Mouse (Mus musculus) macrophage (primary cell): ENCODE measurements around the gene Gm11541. TPM values are rescaled to one million over a fixed set of nuclear protein-coding genes. Genes with fewer than 3 reads are reported as not detected.

Source experiments
- H3K27ac ChIP-seq: fragments of 350-480 bp; formaldehyde crosslinking; 2 replicates; pipeline ENCODE4 v1.9.0; 2021
- H3K36me3 ChIP-seq: fragments of 350-480 bp; formaldehyde crosslinking; 2 replicates; pipeline ENCODE4 v1.9.0; 2021; ENCODE audit errors: inconsistent target
- H3K4me3 ChIP-seq: fragments of 350-480 bp; formaldehyde crosslinking; 2 replicates; pipeline ENCODE4 v1.9.0; 2021; ENCODE audit errors: inconsistent target
- H3K79me2 ChIP-seq: fragments of 350-480 bp; formaldehyde crosslinking; 2 replicates; pipeline ENCODE4 v1.9.0; 2021; ENCODE audit errors: inconsistent target
- WGBS: methylation state at CpG from one replicate; pipeline ENCODE4 v1.1.7; 2026; ENCODE audit warnings: inconsistent platforms; ENCODE audit not compliant: missing documents; 5-methylcytosine and 5-hydroxymethylcytosine counted together
- polyA plus RNA-seq: library from polyadenylated mRNA; stranded (reverse); fragments of 250-400 nt; gene quantifications from 3 replicates; pipeline ENCODE4 v1.2.4, GENCODE M21; 2018; ENCODE audit warnings: inconsistent platforms
- total RNA-seq, 78 experiments: library from RNA; depleted of rRNA; stranded (reverse); fragments of 250-400 nt; gene quantifications; 1 replicate in 9 of 78; 2 replicates in 24 of 78; 3 replicates in 43 of 78; 4 replicates in 2 of 78; pipeline ENCODE4 v1.2.4; 2018; ENCODE audit warnings: inconsistent platforms in 56 of 78

Gm11541 gene
- total RNA-seq (2018; cell fraction: chromatin; rRNA removed) = under 1 TPM in 10 of 26 experiments, not detected in 16; 0.33 to 0.86 (median 0.60) TPM
- under 1 TPM in 17 of 26 experiments, not detected in 9; 0.05 to 0.44 (median 0.27) TPM for total RNA-seq (2018; cell fraction: cytosol; rRNA removed)
- total RNA-seq (2018; cell fraction: nucleus; rRNA removed) = under 1 TPM in 8 of 26 experiments, not detected in 18; 0.28 to 0.97 (median 0.44) TPM
- 0.30 TPM in 1 of 3 replicates, not detected in the others for polyA plus RNA-seq

DNA sequence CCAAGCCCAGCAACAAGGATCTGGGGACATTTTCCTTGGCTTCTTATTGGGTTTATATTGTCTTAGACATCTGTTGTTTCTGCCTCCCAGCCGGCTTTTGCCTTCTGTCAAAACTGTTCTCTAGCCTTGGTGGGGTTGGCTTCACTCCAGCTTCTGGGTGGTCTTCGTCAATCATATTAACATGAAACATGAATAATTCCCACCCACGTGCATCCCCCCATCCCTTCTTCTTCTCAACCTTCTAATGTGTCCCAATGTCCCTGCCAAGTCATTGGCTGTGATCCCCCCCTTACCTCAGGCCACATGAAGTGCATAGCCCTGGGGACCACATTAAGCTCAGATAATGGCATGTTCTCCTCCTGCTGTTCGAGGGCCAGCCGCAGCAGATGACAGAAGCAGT is at the start of gene Gm11541:
TSS of gene Gm11541 (minus strand) at position 28 of the 400 bp plus-strand sequence.
- Histone ChIP-seq H3K36me3 (no peaks in the 10 kb centered on the region), H3K79me2 (no peaks in the 10 kb centered on the region), H3K27ac (peak within 1 kb of the TSS; percentile 63), H3K4me3 (no peak within 1 kb of the TSS)
- 92% methylated on average over 5 of the region's 5 CpGs for WGBS

DNA sequence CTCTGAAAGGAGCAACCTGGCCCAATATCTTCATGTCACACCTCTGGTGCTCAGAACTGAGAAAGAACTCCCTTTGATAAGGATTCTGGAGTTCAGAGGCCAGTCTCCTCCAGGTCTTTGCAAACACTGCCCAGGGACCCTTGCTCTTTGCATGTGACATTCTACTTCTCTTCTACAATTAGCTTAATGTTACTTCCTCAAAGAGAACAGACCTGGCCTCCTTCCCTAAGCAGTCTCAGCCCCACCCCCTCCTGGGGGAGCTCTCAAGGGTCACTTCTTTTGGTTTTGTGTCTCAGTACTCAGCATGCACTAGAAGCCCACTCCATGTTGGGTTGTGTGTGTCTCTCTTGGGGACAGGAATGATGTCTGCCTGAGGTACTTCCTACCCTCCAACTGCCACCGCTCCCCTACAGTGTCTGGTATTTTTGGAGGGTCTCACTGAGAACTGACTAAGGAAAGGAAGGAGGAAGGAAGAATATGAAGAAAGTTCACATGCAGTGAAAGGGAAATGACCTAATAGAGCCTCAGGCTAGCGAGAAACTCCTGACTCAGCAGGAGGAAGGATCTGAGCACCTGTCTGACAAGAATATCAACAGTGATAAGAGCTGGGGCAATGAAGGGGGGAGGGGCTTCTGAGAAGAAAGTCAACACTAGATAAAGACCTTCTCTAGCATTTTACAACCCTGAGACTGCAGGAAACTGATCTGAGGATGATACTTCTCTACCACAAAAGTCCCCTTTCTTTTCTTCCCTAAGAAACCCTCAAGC is 48.8 kb upstream of the Gm11541 start:
- no peaks in the 10 kb centered on the region for H3K79me2 ChIP-seq
- H3K4me3 ChIP-seq = no peak overlapping the region
- H3K36me3 ChIP-seq = no peaks in the 10 kb centered on the region
- 15% methylated on average over 2 of the region's 2 CpGs for WGBS
- no peak overlapping the region for H3K27ac ChIP-seq

DNA sequence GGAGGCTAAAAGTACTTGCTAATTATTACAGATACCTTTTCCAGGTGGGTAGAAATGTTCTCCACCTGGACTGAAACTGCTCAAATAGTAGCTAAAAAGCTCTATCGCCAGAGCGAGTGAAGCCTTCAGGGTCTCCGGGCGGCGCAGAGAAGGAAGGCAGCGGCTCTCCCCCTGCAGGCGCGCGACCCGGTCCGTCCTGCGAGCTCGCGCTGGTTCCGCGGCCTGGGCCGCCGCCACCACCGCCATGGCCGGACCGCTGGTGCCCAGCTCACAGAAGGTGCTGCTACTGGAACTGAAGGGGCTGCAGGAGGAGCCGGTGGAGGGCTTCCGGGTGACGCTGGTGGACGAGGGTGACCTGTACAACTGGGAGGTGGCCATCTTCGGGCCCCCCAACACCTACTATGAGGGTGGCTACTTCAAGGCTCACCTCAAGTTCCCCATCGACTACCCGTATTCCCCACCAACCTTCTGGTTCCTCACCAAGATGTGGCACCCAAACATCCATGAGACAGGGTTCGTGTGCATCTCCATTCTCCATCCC is 37.5 kb upstream of the Gm11541 start, which contains the start of gene Cdc34b:
TSS of gene Cdc34b (plus strand) at position 51 of the 541 bp plus-strand sequence.
- Histone ChIP-seq H3K4me3 (no peak within 1 kb of the TSS), H3K79me2 (no peaks in the 10 kb centered on the region), H3K36me3 (no peaks in the 10 kb centered on the region), H3K27ac (no peak within 1 kb of the TSS)
- WGBS = 93% methylated on average over 6 of the region's 29 CpGs

DNA sequence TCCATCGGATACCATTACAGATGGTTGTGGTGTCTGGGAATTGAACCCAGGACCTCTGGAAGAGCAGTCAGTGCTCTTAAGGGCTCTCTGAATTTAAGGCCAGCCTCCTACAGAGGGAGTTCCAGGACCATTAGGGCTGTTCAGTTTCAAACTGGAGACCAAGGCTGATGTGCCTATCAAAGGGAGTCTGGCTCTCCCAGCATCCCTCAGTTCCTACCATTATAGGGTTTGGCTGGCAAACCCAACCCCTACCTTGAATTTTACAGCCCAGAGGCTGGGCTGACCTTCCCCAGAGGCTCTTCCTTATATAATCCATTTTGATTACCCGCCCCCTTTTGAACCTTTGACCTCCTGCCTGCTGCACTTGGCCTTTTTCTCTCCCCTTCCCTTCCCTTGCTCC is 31.4 kb upstream of the Gm11541 start:
- Histone ChIP-seq H3K27ac (no peak overlapping the region), H3K4me3 (no peak overlapping the region), H3K36me3 (no peaks in the 10 kb centered on the region), H3K79me2 (no peaks in the 10 kb centered on the region)
- WGBS = 92% methylated on average over 2 of the region's 2 CpGs

DNA sequence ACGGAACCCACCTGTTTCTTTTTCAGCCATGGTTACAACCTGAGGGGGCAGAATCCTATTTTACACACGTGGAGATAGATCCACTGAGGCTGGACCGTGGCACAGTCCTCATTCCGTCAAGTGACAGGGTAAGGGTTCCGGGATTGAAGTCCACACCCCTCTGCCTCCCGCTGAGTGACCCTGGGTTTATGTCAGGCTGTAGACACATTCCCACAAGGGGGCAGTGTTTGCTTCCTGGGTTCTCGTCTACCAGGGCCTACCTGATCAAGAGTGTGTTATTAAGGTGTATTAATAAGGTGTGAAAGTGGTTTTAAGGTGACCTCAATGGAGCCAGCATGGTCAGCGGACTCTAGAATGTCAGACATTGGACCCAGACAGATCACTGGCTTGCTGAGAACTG is 28.5 kb upstream of the Gm11541 start:
- Histone ChIP-seq H3K27ac (no peak overlapping the region), H3K79me2 (no peaks in the 10 kb centered on the region), H3K4me3 (no peak overlapping the region), H3K36me3 (no peaks in the 10 kb centered on the region)
- WGBS = 49% methylated on average over 8 of the region's 8 CpGs

DNA sequence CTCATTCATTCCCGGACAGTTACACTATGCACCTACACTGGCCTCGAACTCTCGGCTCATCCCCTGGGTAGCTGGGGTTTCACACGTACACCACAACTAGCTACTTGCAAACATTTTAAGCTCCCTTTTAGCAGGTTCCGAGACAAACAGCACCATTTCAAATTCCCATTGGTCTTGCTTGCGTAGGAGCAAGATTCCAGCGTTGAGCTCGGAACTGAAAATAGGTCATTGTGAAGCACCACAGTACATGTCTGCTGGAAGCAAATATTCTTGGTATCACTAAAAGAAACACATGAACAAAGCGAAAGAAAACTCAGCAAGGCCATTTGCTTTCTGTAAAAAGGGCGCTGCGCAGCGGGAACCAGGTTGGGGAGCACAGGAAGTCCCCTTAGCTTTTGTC is 26.9 kb upstream of the Gm11541 start:
- WGBS = 90% methylated on average over 12 of the region's 12 CpGs
- no peak overlapping the region for H3K27ac ChIP-seq
- H3K36me3 ChIP-seq = no peaks in the 10 kb centered on the region
- H3K79me2 ChIP-seq = no peaks in the 10 kb centered on the region
- no peak overlapping the region for H3K4me3 ChIP-seq

DNA sequence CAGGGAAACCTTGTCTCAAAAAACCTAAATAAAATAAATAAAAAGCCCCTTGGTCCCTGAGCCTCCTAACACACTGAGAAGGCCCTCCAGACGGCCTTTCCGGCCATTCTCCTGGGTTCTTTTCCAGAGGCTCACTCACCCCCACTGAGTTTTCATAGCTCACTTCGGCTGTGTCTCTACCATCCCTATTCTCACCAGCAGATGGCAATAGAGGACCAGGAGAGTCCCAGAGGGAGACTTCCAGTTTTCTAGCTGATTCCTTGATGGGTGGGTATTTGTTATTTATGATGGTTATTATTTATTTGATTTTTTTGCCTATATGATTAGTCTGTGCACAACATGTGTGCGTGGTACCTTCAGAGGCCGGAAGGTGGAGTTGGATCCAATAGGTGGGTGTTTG is 26.0 kb upstream of the Gm11541 start:
- WGBS = 26% methylated on average over 5 of the region's 5 CpGs
- no peak overlapping the region for H3K4me3 ChIP-seq
- no peaks in the 10 kb centered on the region for H3K79me2 ChIP-seq
- no peak overlapping the region for H3K27ac ChIP-seq
- no peaks in the 10 kb centered on the region for H3K36me3 ChIP-seq

DNA sequence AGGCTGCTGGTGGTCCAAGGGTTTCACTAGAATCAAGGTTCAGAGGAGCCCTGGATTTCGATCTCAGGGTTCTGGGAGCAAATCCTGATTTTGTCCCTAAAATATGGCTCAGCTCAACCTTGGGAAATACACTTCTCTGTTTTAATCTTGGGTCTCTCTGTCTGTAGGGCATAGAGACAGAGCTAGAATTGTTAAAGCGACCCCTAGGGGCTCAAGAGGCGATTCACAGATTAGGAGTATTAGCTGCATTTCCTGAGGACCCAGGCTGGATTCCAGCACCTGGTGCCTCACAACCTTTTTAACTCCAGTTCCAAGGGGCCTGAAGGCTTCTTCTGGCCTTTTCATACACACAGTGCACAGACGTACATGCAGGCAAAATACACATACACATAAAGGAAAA is 25.3 kb upstream of the Gm11541 start:
- H3K4me3 ChIP-seq = no peak overlapping the region
- 47% methylated on average over 4 of the region's 4 CpGs for WGBS
- H3K79me2 ChIP-seq = no peaks in the 10 kb centered on the region
- no peak overlapping the region for H3K27ac ChIP-seq
- no peaks in the 10 kb centered on the region for H3K36me3 ChIP-seq

DNA sequence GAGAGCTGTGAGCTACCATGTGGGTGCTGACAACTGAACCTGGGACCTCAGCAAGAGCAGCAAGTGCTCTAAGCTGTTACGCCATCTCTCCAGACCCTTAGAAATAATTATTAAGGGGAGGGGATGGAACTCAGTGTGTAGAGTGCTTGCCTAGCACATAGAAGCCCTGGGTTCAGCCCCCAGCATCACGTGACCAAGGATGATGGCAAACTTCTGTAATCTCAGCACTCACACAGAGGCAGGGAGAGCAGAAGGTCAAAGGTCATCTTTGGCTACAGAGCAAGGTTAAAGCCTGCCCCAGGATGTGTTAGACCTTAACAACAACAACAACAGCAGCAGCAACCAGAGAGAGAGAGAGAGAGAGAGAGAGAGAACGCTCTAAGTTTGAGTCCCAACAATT is 24.2 kb upstream of the Gm11541 start:
- no peaks in the 10 kb centered on the region for H3K79me2 ChIP-seq
- no peak overlapping the region for H3K4me3 ChIP-seq

DNA sequence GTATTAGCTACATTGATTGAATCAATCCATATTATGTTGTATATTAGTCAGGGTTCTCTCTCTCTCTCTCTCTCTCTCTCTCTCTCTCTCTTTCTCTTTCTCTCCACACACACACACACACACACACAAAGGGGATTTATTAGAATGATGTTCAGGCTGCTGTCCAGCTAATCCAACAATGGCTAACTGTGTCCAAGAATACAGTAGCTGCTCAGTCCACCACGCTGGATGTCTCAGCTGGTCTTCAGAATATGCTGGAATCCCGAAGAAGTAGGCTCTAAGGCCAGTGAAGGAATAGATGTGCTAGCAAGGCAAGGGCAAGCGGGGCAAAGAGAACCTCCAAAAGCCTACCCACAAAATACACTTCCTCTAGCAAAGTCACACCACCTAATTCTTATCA is 23.0 kb upstream of the Gm11541 start:
- no peaks in the 10 kb centered on the region for H3K79me2 ChIP-seq
- H3K4me3 ChIP-seq = no peak overlapping the region
- no peaks in the 10 kb centered on the region for H3K36me3 ChIP-seq
- WGBS = 90% methylated on average over 3 of the region's 3 CpGs
- H3K27ac ChIP-seq = no peak overlapping the region

More for the DNA sequence above, 24.2 kb upstream of the Gm11541 start:
- H3K36me3 ChIP-seq = no peaks in the 10 kb centered on the region
- no peak overlapping the region for H3K27ac ChIP-seq
- WGBS = 99% methylated on average over 3 of the region's 3 CpGs

DNA sequence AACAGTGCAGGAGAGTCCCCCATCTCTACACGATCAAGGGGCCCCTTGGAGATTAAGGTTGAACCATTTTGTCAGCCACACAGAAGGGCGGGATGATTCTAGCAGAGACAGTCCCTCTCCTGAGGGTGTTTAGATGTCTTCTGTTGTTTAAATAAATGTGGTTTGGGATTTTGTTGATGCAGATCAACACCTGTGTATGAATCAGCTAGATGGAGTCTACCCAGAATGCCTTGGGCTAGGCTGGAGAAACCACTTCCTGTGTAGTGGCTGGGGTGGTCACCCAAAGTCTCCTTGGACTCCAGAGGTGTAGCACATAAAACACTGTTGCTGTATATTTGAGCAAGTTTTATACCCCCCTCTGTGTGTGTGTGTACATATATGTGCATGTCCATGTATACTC is 14.9 kb upstream of the Gm11541 start:
- no peak overlapping the region for H3K4me3 ChIP-seq
- no peak overlapping the region for H3K27ac ChIP-seq
- H3K79me2 ChIP-seq = no peaks in the 10 kb centered on the region
- H3K36me3 ChIP-seq = no peaks in the 10 kb centered on the region
- whole genome bisulfite sequencing = 76% methylated on average over 2 of the region's 2 CpGs

DNA sequence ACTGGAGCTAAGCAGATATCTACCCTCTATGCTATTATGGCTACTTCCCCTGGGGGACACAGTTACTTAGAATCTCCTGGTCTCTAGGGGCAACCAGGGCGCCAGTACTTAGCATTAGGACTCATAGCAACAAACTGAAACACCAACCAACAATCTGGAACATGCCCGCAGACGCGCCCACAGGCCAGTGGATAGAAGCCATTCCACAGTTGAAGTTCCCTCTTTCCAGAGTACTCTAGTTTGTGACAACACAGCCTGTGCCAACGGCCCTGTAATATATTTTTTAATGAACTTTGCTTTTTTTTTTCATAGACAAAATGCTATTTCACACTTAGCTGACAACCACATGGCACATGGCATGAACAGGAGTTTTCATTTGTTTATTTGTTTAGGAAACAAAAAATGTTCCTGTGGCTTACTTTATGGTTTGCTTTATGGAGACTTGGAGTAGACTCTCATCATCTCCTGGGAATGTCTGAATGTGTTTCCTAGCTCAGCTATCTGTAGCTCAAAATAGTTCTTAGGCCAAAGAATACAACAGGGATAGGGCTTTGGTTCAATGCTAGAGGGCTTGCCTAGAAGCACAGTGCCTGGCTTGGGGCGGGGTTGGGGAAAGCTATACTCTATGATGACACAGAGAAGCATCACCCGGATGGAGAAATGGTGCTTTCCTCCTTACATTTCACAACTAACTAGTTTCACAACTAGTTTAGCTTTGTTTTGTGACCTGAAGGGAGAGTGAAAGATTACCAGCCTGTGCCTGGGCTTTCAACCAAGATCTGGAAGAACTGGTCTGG is 14.0 kb upstream of the Gm11541 start:
- Histone ChIP-seq H3K4me3 (no peak overlapping the region), H3K36me3 (no peaks in the 10 kb centered on the region), H3K27ac (no peak overlapping the region), H3K79me2 (no peaks in the 10 kb centered on the region)
- 80% methylated on average over 7 of the region's 7 CpGs for WGBS

DNA sequence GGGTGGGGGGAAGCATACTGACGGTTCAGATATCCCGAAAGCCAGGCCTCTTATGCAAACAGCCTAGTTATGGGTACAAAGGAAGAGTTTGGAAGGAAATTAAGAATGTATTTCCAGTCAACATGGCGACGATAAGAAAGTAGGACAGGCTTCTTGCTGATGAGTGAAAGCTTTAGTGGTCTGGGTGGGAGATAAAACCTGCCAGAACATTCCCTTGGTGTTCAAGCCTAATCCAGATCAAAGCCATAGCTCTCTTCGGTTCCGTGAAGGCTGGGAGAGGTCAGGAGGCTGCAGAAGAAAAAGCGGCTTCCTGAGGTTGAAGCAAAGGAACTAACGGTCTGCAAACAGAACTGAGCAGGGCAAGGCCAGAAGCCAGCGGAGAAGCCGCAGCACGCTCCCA is 12.9 kb upstream of the Gm11541 start:
- Histone ChIP-seq H3K79me2 (no peaks in the 10 kb centered on the region), H3K4me3 (no peak overlapping the region), H3K36me3 (no peaks in the 10 kb centered on the region), H3K27ac (no peak overlapping the region)
- WGBS = 88% methylated on average over 11 of the region's 11 CpGs

DNA sequence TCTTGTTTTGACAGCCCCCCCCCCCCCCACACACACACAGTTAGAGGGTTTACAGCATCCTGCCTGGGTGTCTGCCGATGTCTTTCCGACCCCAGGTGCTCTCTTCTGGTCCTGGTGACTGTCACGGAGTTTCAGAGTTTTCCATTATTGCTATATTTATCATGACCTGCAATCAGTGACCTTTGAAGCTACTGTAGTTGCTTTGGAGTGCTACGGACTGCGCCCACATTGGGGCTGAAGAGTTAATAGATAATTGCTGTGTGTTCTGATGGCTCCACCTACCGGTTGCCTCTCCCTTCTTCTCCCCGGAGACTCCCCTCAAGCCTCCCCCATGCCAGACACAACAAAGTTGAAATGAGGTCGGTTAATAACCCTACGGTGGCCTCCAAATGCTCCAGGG is 12.5 kb upstream of the Gm11541 start:
- Histone ChIP-seq H3K36me3 (no peaks in the 10 kb centered on the region), H3K79me2 (no peaks in the 10 kb centered on the region), H3K4me3 (no peak overlapping the region), H3K27ac (no peak overlapping the region)
- 20% methylated on average over 9 of the region's 9 CpGs for WGBS

DNA sequence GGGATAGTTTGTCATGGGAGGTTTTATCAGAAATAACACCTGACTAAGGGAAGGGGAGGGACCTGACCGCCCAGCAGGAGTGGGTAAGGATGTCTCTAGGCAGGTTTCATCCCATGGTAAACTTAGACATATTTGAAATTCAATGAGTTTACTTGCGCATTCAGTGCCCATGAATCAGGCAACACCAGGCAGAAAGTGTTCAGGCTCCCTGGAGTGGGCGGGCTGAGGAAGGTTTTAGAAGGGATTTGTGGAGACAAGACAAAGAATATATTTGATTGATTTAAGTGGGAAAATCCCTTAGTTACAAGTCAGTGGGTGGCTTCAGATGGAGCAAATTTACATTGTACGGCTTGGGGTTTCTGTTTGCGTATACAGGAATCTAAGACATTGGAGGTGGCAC is 11.3 kb upstream of the Gm11541 start:
- WGBS = 93% methylated on average over 5 of the region's 5 CpGs
- H3K36me3 ChIP-seq = no peaks in the 10 kb centered on the region
- no peaks in the 10 kb centered on the region for H3K79me2 ChIP-seq
- H3K4me3 ChIP-seq = no peak overlapping the region
- H3K27ac ChIP-seq = no peak overlapping the region
